Mouse (Mus musculus): ENCODE measurements around the gene Lrfn5.

DNA sequence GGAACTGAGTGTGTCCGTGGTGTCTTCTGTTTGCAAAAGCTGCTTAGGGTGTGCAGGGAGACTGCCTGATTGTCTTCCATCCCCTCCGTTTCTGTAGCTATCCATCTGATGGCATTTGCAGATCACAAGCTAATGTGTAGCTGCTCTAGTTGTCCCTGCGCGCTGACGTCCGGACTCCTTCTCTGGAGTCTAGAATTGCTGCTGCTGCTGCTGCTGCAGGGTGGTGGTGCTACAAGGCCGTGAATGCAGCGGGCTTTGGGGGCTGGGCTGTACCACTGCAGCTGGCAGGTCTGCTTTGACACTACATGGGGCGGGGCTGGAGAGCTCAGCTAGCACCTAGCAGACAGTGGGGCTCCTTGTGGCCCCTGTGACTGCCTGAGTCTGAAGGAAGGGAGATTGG is 3.2 kb downstream of the Lrfn5 start:
- no peak for TF ChIP-seq GATA1 (IDR thresholded peaks at IDR 0.05; ENCODE audit: borderline replicate concordance, low read length)
- TF ChIP-seq FLI1 (IDR thresholded peaks at IDR 0.05; ENCODE audit: low read length): no peak
